Mouse (Mus musculus): ENCODE data around the gene Tjp2.

DNA sequence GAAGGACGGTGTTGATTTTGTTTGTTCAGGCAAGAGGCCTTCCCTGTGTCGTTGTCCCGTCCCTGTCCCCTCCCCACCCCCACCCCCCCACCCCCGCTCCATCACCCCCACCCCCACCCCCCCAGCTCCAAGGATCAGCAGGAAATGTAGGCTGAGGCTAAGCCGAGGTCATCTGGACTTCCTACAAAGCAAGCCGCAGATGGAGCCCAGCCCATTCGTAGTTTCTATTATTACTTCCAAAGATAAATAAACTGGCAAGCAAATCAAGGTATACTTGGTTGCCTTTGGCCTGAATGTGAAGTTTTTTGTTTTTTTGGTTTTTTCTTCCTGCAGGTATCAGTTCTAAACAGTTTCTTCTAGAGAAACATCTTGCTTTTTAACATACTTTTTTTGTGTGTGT, 29.6 kb downstream of the Tjp2 start:
- TF ChIP-seq CTCF (IDR thresholded peaks at IDR 0.05; ENCODE audit: extremely low read depth, insufficient read depth, insufficient read length, insufficient replicate concordance) = no peak
- no peak for TF ChIP-seq POLR2A (IDR thresholded peaks at IDR 0.05; ENCODE audit: low read depth, low read length)

All from spleen, adult 2 months (tissue).